Mouse (Mus musculus): ENCODE data around the gene Zpbp. TPM values are rescaled to one million over a fixed set of nuclear protein-coding genes. Genes with fewer than 3 reads are reported as not detected.

Zpbp gene
- polyA plus RNA-seq (2017; shearing (Covaris generic)) = 2.6 TPM

GRCm38 (mm10) chr11:11461635-11462560, at the start of gene Zpbp, which contains the start of gene Spata48:
Zpbp (minus strand) TSS chr11:11462408.
Spata48 (plus strand) TSS chr11:11462094.

Other genes starting within 250 kb of the Zpbp start
- gene Spata48, start 314 bp downstream of the Zpbp start, polyA plus RNA-seq (2017; shearing (Covaris generic)) = 1.0 TPM
- gene 4930512M02Rik, start 165.4 kb upstream of the Zpbp start, polyA plus RNA-seq (2017; shearing (Covaris generic)) = not detected
- gene Ikzf1, start 222.6 kb upstream of the Zpbp start, polyA plus RNA-seq (2017; shearing (Covaris generic)) = 121 TPM